Mouse (Mus musculus): ENCODE data around the gene Serpinf2.

DNA sequence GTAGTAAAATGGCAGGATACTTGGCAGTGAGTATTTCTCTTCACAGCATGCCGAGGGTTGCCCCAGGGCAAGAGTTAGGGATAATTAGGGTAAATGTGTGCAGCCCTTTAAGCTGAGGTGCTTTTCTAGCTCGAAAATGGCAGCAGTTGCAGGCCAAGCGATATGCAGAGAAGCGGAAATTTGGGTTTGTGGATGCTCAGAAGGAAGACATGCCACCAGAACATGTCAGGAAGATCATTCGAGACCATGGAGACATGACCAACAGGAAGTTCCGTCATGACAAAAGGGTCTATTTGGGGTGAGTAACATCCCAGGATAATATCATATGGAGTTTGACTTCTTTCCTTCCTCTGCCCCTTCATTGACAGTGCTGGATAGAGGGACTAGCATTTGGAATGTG lies 48.1 kb upstream of the Serpinf2 start:
- no peak for TF ChIP-seq POLR2A (IDR thresholded peaks at IDR 0.05; ENCODE audit: borderline replicate concordance, extremely low read depth, low read depth, low read length)
- no peak for TF ChIP-seq CTCF (IDR thresholded peaks at IDR 0.05; ENCODE audit: insufficient read depth, low read length)
